Mouse (Mus musculus) hindbrain, embryonic 11.5 days (tissue): ENCODE measurements at regions not wholly inside any gene's neighbourhood (a gene's known extent, or its start where the extent isn't known, plus 50 kb on each side); places are given as distances from the start of the nearest gene placed in this dataset.

Experiments
- ATAC-seq: fragments of 200-750 bp; cut with Nextera tagmentation; 2 replicates; pipeline ENCODE4 v1.8.0; 2017; ENCODE audit warnings: mild to moderate bottlenecking, moderate TSS enrichment, moderate library complexity; ENCODE audit not compliant: low FRiP score
- DNase-seq: peaks from one replicate; pipeline ENCODE4 v3.0.0-alpha.2; 2015; ENCODE audit warnings: low spot score
- H3K27ac ChIP-seq: fragments of 300-500 bp; sonication (generic); 2 replicates; pipeline ENCODE4 v1.5.1; 2014; ENCODE audit warnings: mild to moderate bottlenecking, low read depth, low read length
- H3K27me3 ChIP-seq: fragments of 300-500 bp; sonication (generic); 2 replicates; pipeline ENCODE4 v1.6.1; 2014; ENCODE audit warnings: mild to moderate bottlenecking, low read length, moderate library complexity, mixed read lengths; ENCODE audit not compliant: control insufficient read depth, insufficient read depth
- H3K36me3 ChIP-seq: fragments of 300-500 bp; sonication (generic); 2 replicates; pipeline ENCODE4 v1.6.1; 2014; ENCODE audit warnings: mild to moderate bottlenecking, low read length, moderate library complexity, mixed read lengths; ENCODE audit not compliant: control insufficient read depth, insufficient read depth
- H3K4me1 ChIP-seq: fragments of 300-500 bp; sonication (generic); replicated peaks from 2 replicates; pipeline ENCODE4 v1.6.1; 2014; ENCODE audit warnings: low read length, mixed read lengths; ENCODE audit not compliant: control insufficient read depth, insufficient read depth
- H3K4me2 ChIP-seq: fragments of 300-500 bp; sonication (generic); replicated peaks from 2 replicates; pipeline ENCODE4 v1.6.1; 2014; ENCODE audit warnings: mild to moderate bottlenecking, low read depth, low read length
- H3K4me3 ChIP-seq: fragments of 300-500 bp; sonication (generic); 2 replicates; pipeline ENCODE4 v1.5.1; 2014; ENCODE audit warnings: low read depth, low read length
- H3K9ac ChIP-seq: fragments of 300-500 bp; sonication (generic); 2 replicates; pipeline ENCODE4 v1.6.1; 2014; ENCODE audit warnings: low read depth, low read length
- H3K9me3 ChIP-seq: fragments of 300-500 bp; sonication (generic); 2 replicates; pipeline ENCODE4 v1.6.1; 2016; ENCODE audit warnings: low read length; ENCODE audit not compliant: control insufficient read depth
- WGBS: fragments of 180-500 bp; shearing (Covaris S2); extraction: QIAGEN DNeasy Blood & Tissue Kit; methylation state at CpG from one replicate; pipeline ENCODE4 v1.1.7; 2014; 5-methylcytosine and 5-hydroxymethylcytosine counted together

GRCm38 (mm10) chr3:146337429-146337828, 67.0 kb upstream of the Ssx2ip start:
- Histone ChIP-seq H3K4me3 (no peak overlapping the region), H3K4me1 (no peaks in the 10 kb centered on the region), H3K27ac (peak overlapping the region; percentile 69; the same call in 1 of the 2 replicates), H3K36me3 (no peaks in the 10 kb centered on the region), H3K27me3 (no peaks in the 10 kb centered on the region), H3K9me3 (no peaks in the 10 kb centered on the region), H3K4me2 (no peak overlapping the region), H3K9ac (no peak overlapping the region)
- 60% methylated on average over 3 of the region's 3 CpGs for WGBS
- no peak for DNase-seq
- peak; percentile 34; the same call in 1 of the 2 replicates for ATAC-seq

- peak; percentile 83 for ATAC-seq
- peak; percentile 46 for DNase-seq
- Histone ChIP-seq H3K9ac (peak overlapping the region; percentile 21; the same call in 1 of the 2 replicates), H3K27me3 (no peaks in the 10 kb centered on the region), H3K36me3 (no peaks in the 10 kb centered on the region), H3K27ac (peak overlapping the region; percentile 69), H3K4me3 (no peak overlapping the region), H3K4me1 (no peaks in the 10 kb centered on the region), H3K4me2 (no peak overlapping the region; the same call in 1 of the 2 replicates), H3K9me3 (no peaks in the 10 kb centered on the region)
- 7% methylated on average over 7 of the region's 7 CpGs for WGBS
Observed at GRCm38 (mm10) chr3:146337861-146338281, 66.6 kb upstream of the Ssx2ip start.

GRCm38 (mm10) chr3:146338445-146338844, 66.0 kb upstream of the Ssx2ip start:
- Histone ChIP-seq H3K9me3 (no peaks in the 10 kb centered on the region), H3K4me2 (no peak overlapping the region; the same call in 1 of the 2 replicates), H3K4me1 (no peaks in the 10 kb centered on the region), H3K36me3 (no peaks in the 10 kb centered on the region), H3K4me3 (no peak overlapping the region), H3K9ac (no peak overlapping the region), H3K27ac (peak overlapping the region; percentile 69), H3K27me3 (no peaks in the 10 kb centered on the region)
- WGBS: 79% methylated on average over 9 of the region's 9 CpGs
- no peak for DNase-seq
- no peak for ATAC-seq

- no peaks in the 10 kb centered on the region for H3K27me3 ChIP-seq
- no peaks in the 10 kb centered on the region for H3K4me1 ChIP-seq
- no peak overlapping the region for H3K4me2 ChIP-seq
- H3K36me3 ChIP-seq: no peaks in the 10 kb centered on the region
- WGBS: 83% methylated on average over 12 of the region's 12 CpGs
- H3K4me3 ChIP-seq: no peak overlapping the region
- H3K27ac ChIP-seq: no peak overlapping the region
- no peak overlapping the region for H3K9ac ChIP-seq
- no peak for DNase-seq
- H3K9me3 ChIP-seq: no peaks in the 10 kb centered on the region
- ATAC-seq: no peak
Observed at GRCm38 (mm10) chr3:146340316-146341055, 64.0 kb upstream of the Ssx2ip start.

GRCm38 (mm10) chr3:146341652-146342340, 62.6 kb upstream of the Ssx2ip start:
- no peaks in the 10 kb centered on the region for H3K4me1 ChIP-seq
- no peak overlapping the region for H3K4me3 ChIP-seq
- H3K27ac ChIP-seq: no peak overlapping the region
- H3K9me3 ChIP-seq: no peaks in the 10 kb centered on the region
- no peak overlapping the region for H3K4me2 ChIP-seq
- no peaks in the 10 kb centered on the region for H3K27me3 ChIP-seq
- DNase-seq: no peak
- no peaks in the 10 kb centered on the region for H3K36me3 ChIP-seq
- WGBS: 81% methylated on average over 6 of the region's 6 CpGs
- no peak overlapping the region for H3K9ac ChIP-seq
- no peak for ATAC-seq

- no peak for ATAC-seq
- 100% methylated on average over 1 of the region's 1 CpGs for WGBS
- H3K36me3 ChIP-seq: no peaks in the 10 kb centered on the region
- H3K9me3 ChIP-seq: no peaks in the 10 kb centered on the region
- no peak for DNase-seq
- no peak overlapping the region for H3K27ac ChIP-seq
- H3K4me3 ChIP-seq: no peak overlapping the region
- no peaks in the 10 kb centered on the region for H3K4me1 ChIP-seq
- no peaks in the 10 kb centered on the region for H3K27me3 ChIP-seq
- H3K4me2 ChIP-seq: no peak overlapping the region
- H3K9ac ChIP-seq: no peak overlapping the region
Observed at GRCm38 (mm10) chr3:146342727-146343126, 61.7 kb upstream of the Ssx2ip start.

GRCm38 (mm10) chr3:146343649-146344401, 60.6 kb upstream of the Ssx2ip start:
- no peak overlapping the region for H3K4me3 ChIP-seq
- no peak overlapping the region for H3K27ac ChIP-seq
- H3K4me1 ChIP-seq: no peaks in the 10 kb centered on the region
- H3K9ac ChIP-seq: no peak overlapping the region
- DNase-seq: peak; percentile 82
- 58% methylated on average over 9 of the region's 9 CpGs for WGBS
- no peaks in the 10 kb centered on the region for H3K27me3 ChIP-seq
- H3K9me3 ChIP-seq: no peaks in the 10 kb centered on the region
- H3K4me2 ChIP-seq: no peak overlapping the region
- 0 out of 2 replicates have a peak, but pooled peaks have one; percentile 23 for ATAC-seq
- H3K36me3 ChIP-seq: no peaks in the 10 kb centered on the region

- 82% methylated on average over 11 of the region's 11 CpGs for WGBS
- no peak overlapping the region for H3K4me2 ChIP-seq
- DNase-seq: no peak
- H3K27ac ChIP-seq: no peak overlapping the region
- H3K4me1 ChIP-seq: no peaks in the 10 kb centered on the region
- H3K36me3 ChIP-seq: no peaks in the 10 kb centered on the region
- H3K9me3 ChIP-seq: no peaks in the 10 kb centered on the region
- no peak overlapping the region for H3K9ac ChIP-seq
- no peak for ATAC-seq
- H3K4me3 ChIP-seq: no peak overlapping the region
- H3K27me3 ChIP-seq: no peaks in the 10 kb centered on the region
Observed at GRCm38 (mm10) chr3:146344402-146345025, 59.9 kb upstream of the Ssx2ip start.
